Mouse (Mus musculus): ENCODE data around the gene Cpt1a. TPM values are rescaled to one million over a fixed set of nuclear protein-coding genes. Genes with fewer than 3 reads are reported as not detected.

The Cpt1a gene
- polyA plus RNA-seq, 1 experiment from 2014 or later = 12.9 TPM

- 53% methylated on average over 16 of the region's 16 CpGs for WGBS
These were observed 14.8 kb upstream of the Cpt1a start for GRCm38 (mm10) chr19:3307175-3307949.

GRCm38 (mm10) chr19:3319341-3319740 lies 2.8 kb upstream of the Cpt1a start:
- H3K4me3 ChIP-seq (replicated peaks) = no peak overlapping the region
- no peak overlapping the region for H3K27ac ChIP-seq
- ATAC-seq = no peak
- 89% methylated on average over 2 of the region's 2 CpGs for WGBS
- no peak overlapping the region for H3K4me2 ChIP-seq (replicated peaks)
- peaks cover 43% of the 10 kb centered on the region for H3K27me3 ChIP-seq
- H3K36me3 ChIP-seq = no peaks in the 10 kb centered on the region
- H3K9ac ChIP-seq (replicated peaks) = no peak overlapping the region
- H3K9me3 ChIP-seq = no peaks in the 10 kb centered on the region
- peaks cover 29% of the 10 kb centered on the region for H3K4me1 ChIP-seq (replicated peaks)

More at GRCm38 (mm10) chr19:3307175-3307949, 14.8 kb upstream of the Cpt1a start:
- Histone ChIP-seq H3K4me1 (replicated peaks) (no peaks in the 10 kb centered on the region), H3K27me3 (peaks cover 3% of the 10 kb centered on the region; the same call in 1 of the 2 replicates), H3K9ac (replicated peaks) (peak overlapping the region; percentile 4; the same call in 1 of the 2 replicates), H3K36me3 (no peaks in the 10 kb centered on the region), H3K9me3 (no peaks in the 10 kb centered on the region), H3K27ac (no peak overlapping the region), H3K4me2 (replicated peaks) (no peak overlapping the region), H3K4me3 (replicated peaks) (no peak overlapping the region)
- peak; percentile 40; the same call in 1 of the 2 replicates for ATAC-seq

- no peaks in the 10 kb centered on the region for H3K36me3 ChIP-seq
- H3K9me3 ChIP-seq = no peaks in the 10 kb centered on the region
- H3K27me3 ChIP-seq = peaks cover 43% of the 10 kb centered on the region
- ATAC-seq = no peak
- H3K4me1 ChIP-seq (replicated peaks) = peaks cover 37% of the 10 kb centered on the region
- no peak overlapping the region for H3K9ac ChIP-seq (replicated peaks)
- H3K4me2 ChIP-seq (replicated peaks) = no peak overlapping the region
- 83% methylated on average over 7 of the region's 7 CpGs for WGBS
- no peak overlapping the region for H3K4me3 ChIP-seq (replicated peaks)
- H3K27ac ChIP-seq = no peak overlapping the region
These were observed 2.0 kb upstream of the Cpt1a start for GRCm38 (mm10) chr19:3320086-3320485.

GRCm38 (mm10) chr19:3320801-3321200 lies 1.3 kb upstream of the Cpt1a start:
- WGBS = 81% methylated on average over 3 of the region's 3 CpGs
- no peak overlapping the region for H3K27ac ChIP-seq
- no peak overlapping the region for H3K4me2 ChIP-seq (replicated peaks)
- H3K27me3 ChIP-seq = peaks cover 43% of the 10 kb centered on the region
- H3K36me3 ChIP-seq = no peaks in the 10 kb centered on the region
- no peak overlapping the region for H3K4me3 ChIP-seq (replicated peaks)
- ATAC-seq = no peak
- H3K9me3 ChIP-seq = no peaks in the 10 kb centered on the region
- H3K9ac ChIP-seq (replicated peaks) = no peak overlapping the region
- H3K4me1 ChIP-seq (replicated peaks) = peaks cover 42% of the 10 kb centered on the region

GRCm38 (mm10) chr19:3321617-3322016 lies 517 bp upstream of the Cpt1a start:
- Histone ChIP-seq H3K4me1 (replicated peaks) (peaks cover 50% of the 10 kb centered on the region), H3K9me3 (no peaks in the 10 kb centered on the region), H3K4me2 (replicated peaks) (peak overlapping the region; percentile 84; the same call in 1 of the 2 replicates), H3K9ac (replicated peaks) (no peak overlapping the region), H3K27me3 (peaks cover 43% of the 10 kb centered on the region), H3K4me3 (replicated peaks) (no peak overlapping the region), H3K36me3 (no peaks in the 10 kb centered on the region), H3K27ac (no peak overlapping the region)
- 13% methylated on average over 11 of the region's 11 CpGs for WGBS
- no peak for ATAC-seq

- peak; percentile 72 for ATAC-seq
- H3K9ac ChIP-seq (replicated peaks) = peak overlapping the region; percentile 61
- peaks cover 50% of the 10 kb centered on the region for H3K4me1 ChIP-seq (replicated peaks)
- peaks cover 43% of the 10 kb centered on the region for H3K27me3 ChIP-seq
- WGBS = 0% methylated on average over 47 of the region's 47 CpGs
- H3K4me3 ChIP-seq (replicated peaks) = peak overlapping the region; percentile 50
- H3K9me3 ChIP-seq = no peaks in the 10 kb centered on the region
- peak overlapping the region; percentile 84 for H3K4me2 ChIP-seq (replicated peaks)
- no peaks in the 10 kb centered on the region for H3K36me3 ChIP-seq
- H3K27ac ChIP-seq = no peak overlapping the region
These were observed 1.1 kb downstream of the Cpt1a start for GRCm38 (mm10) chr19:3323201-3323621.

GRCm38 (mm10) chr19:3323753-3324270 lies 1.7 kb downstream of the Cpt1a start:
- under 1% methylated on average over 34 of the region's 34 CpGs for WGBS
- H3K9ac ChIP-seq (replicated peaks) = peak overlapping the region; percentile 61
- no peaks in the 10 kb centered on the region for H3K36me3 ChIP-seq
- H3K9me3 ChIP-seq = no peaks in the 10 kb centered on the region
- peak overlapping the region; percentile 50 for H3K4me3 ChIP-seq (replicated peaks)
- peak overlapping the region; percentile 84 for H3K4me2 ChIP-seq (replicated peaks)
- H3K27ac ChIP-seq = no peak overlapping the region
- H3K27me3 ChIP-seq = peaks cover 43% of the 10 kb centered on the region
- ATAC-seq = peak; percentile 32
- H3K4me1 ChIP-seq (replicated peaks) = peaks cover 50% of the 10 kb centered on the region

- Histone ChIP-seq H3K4me1 (replicated peaks) (peaks cover 50% of the 10 kb centered on the region), H3K27me3 (peaks cover 43% of the 10 kb centered on the region), H3K27ac (peak overlapping the region; percentile 88), H3K4me2 (replicated peaks) (peak overlapping the region; percentile 84), H3K36me3 (no peaks in the 10 kb centered on the region), H3K4me3 (replicated peaks) (peak overlapping the region; percentile 50), H3K9ac (replicated peaks) (peak overlapping the region; percentile 62), H3K9me3 (no peaks in the 10 kb centered on the region)
- 5% methylated on average over 17 of the region's 17 CpGs for WGBS
- 0 out of 2 replicates have a peak, but pooled peaks have one; percentile 26 for ATAC-seq
These were observed 2.2 kb downstream of the Cpt1a start for GRCm38 (mm10) chr19:3324271-3324811.

GRCm38 (mm10) chr19:3324931-3325711 lies 3.0 kb downstream of the Cpt1a start:
- peak overlapping the region; percentile 88 for H3K27ac ChIP-seq
- H3K27me3 ChIP-seq = peaks cover 35% of the 10 kb centered on the region
- H3K9me3 ChIP-seq = no peaks in the 10 kb centered on the region
- WGBS = under 1% methylated on average over 59 of the region's 59 CpGs
- H3K36me3 ChIP-seq = no peaks in the 10 kb centered on the region
- H3K4me2 ChIP-seq (replicated peaks) = peak overlapping the region; percentile 84
- peak overlapping the region; percentile 62 for H3K9ac ChIP-seq (replicated peaks)
- peaks cover 50% of the 10 kb centered on the region for H3K4me1 ChIP-seq (replicated peaks)
- ATAC-seq = peak; percentile 68
- peak overlapping the region; percentile 50 for H3K4me3 ChIP-seq (replicated peaks)

- H3K36me3 ChIP-seq = no peaks in the 10 kb centered on the region
- H3K4me1 ChIP-seq (replicated peaks) = peaks cover 50% of the 10 kb centered on the region
- peak overlapping the region; percentile 84 for H3K4me2 ChIP-seq (replicated peaks)
- H3K27me3 ChIP-seq = peaks cover 30% of the 10 kb centered on the region
- H3K4me3 ChIP-seq (replicated peaks) = peak overlapping the region; percentile 50
- 24% methylated on average over 15 of the region's 15 CpGs for WGBS
- H3K9ac ChIP-seq (replicated peaks) = peak overlapping the region; percentile 24
- ATAC-seq = peak; percentile 31; the same call in 1 of the 2 replicates
- H3K9me3 ChIP-seq = no peaks in the 10 kb centered on the region
- H3K27ac ChIP-seq = peak overlapping the region; percentile 88
These were observed 3.8 kb downstream of the Cpt1a start for GRCm38 (mm10) chr19:3325771-3326478.

GRCm38 (mm10) chr19:3326479-3327047 lies 4.4 kb downstream of the Cpt1a start:
- Histone ChIP-seq H3K36me3 (no peaks in the 10 kb centered on the region), H3K4me2 (replicated peaks) (peak overlapping the region; percentile 84), H3K27me3 (peaks cover 25% of the 10 kb centered on the region), H3K4me1 (replicated peaks) (peaks cover 47% of the 10 kb centered on the region), H3K4me3 (replicated peaks) (no peak overlapping the region), H3K9me3 (no peaks in the 10 kb centered on the region), H3K27ac (peak overlapping the region; percentile 88), H3K9ac (replicated peaks) (no peak overlapping the region)
- no peak for ATAC-seq
- 81% methylated on average over 12 of the region's 12 CpGs for WGBS
